Mouse (Mus musculus): ENCODE results near the gene Bhlha15. TPM values are rescaled to one million over a fixed set of nuclear protein-coding genes. Genes with fewer than 3 reads are reported as not detected.

Gene Bhlha15
- polyA plus RNA-seq, 1 experiment from 2014 or later, result 0.12 TPM

DNA sequence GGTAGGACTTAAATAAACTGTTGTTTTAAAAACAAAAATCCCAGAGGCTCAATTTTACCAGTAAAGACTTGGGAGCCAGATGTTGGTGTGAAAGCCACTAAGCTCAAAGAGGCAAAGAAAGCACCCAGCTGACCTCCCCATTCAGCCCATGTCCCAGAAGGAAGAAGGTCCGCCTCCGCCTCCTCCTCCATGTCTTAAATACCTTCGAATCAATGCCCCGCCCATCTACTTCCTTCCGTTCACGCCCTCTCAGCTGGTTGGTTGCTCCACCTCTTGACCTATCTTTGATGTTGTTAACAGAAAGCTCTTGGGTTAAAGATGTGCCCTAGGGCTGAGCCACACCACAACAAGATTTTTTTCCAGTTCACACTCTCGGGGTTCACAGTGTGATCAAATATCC, 40.1 kb downstream of the Bhlha15 start:
- ATAC-seq (replicated peaks; ENCODE audit: low FRiP score), result no peak
- no peak for DNase-seq (ENCODE audit: low spot score)
- H3K4me1 ChIP-seq (replicated peaks; ENCODE audit: control insufficient read depth, insufficient read depth, low read length), result no peaks in the 10 kb centered on the region
- no peaks in the 10 kb centered on the region for H3K36me3 ChIP-seq (ENCODE audit: control insufficient read depth, insufficient read depth, low read length)
- H3K4me3 ChIP-seq (ENCODE audit: low read depth, low read length), result no peak overlapping the region
- H3K27ac ChIP-seq (ENCODE audit: low read depth, low read length), result no peak overlapping the region
- 88% methylated on average over 7 of the region's 7 CpGs for WGBS
- H3K9me3 ChIP-seq (ENCODE audit: control insufficient read depth, low read length), result no peaks in the 10 kb centered on the region
- H3K4me2 ChIP-seq (ENCODE audit: low read depth, low read length, severe bottlenecking), result no peak overlapping the region
- no peak overlapping the region for H3K9ac ChIP-seq (ENCODE audit: low read length)
- H3K27me3 ChIP-seq (ENCODE audit: control insufficient read depth, insufficient read depth, low read length), result no peaks in the 10 kb centered on the region

DNA sequence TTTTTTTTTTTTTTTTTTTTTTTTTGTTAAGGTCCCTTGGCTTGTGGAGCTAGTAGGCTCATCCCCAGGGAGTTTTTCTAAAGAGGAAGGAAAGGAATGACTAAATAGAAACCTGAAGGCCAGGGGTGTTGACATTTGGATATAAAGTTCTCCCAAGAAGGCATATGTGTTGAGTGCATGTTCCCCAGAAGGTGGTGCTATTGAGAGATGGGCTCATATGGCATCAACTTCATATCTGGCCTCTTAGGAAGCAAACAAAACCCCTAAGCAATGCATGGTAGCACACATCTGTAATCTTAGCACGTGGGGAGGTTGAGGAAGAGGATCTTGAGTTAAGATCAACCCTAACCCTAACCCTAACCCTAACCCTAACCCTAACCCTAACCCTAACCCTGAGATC, 41.3 kb downstream of the Bhlha15 start:
- H3K27ac ChIP-seq (ENCODE audit: low read depth, low read length), result no peak overlapping the region
- H3K9ac ChIP-seq (ENCODE audit: low read length), result no peak overlapping the region

DNA sequence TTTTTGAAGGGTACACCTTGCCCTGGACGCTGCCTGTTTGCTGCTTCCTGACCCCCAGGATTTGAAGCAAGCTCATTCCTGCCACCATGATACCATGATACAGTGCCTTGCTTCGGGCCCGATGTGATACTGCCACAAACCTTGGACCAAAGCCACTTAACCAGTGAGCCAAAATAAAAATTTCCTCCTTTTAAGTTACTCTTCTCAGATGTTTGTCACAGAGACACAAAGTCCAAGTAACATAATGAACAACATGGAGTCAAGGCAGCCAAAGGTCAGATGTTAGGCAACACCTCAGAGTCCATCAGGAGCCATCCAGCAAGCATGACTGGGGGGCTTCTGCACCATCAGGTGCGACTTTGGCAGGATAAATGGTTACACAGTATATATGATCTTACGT, 42.4 kb downstream of the Bhlha15 start:
- Histone ChIP-seq H3K9me3 (ENCODE audit: control insufficient read depth, low read length) (no peaks in the 10 kb centered on the region), H3K36me3 (ENCODE audit: control insufficient read depth, insufficient read depth, low read length) (no peaks in the 10 kb centered on the region), H3K4me3 (ENCODE audit: low read depth, low read length) (no peak overlapping the region), H3K27me3 (ENCODE audit: control insufficient read depth, insufficient read depth, low read length) (no peaks in the 10 kb centered on the region), H3K4me1 (replicated peaks; ENCODE audit: control insufficient read depth, insufficient read depth, low read length) (no peaks in the 10 kb centered on the region), H3K9ac (ENCODE audit: low read length) (no peak overlapping the region), H3K4me2 (ENCODE audit: low read depth, low read length, severe bottlenecking) (no peak overlapping the region), H3K27ac (ENCODE audit: low read depth, low read length) (no peak overlapping the region)
- DNase-seq (ENCODE audit: low spot score) (no peak), ATAC-seq (replicated peaks; ENCODE audit: low FRiP score) (no peak)
- 88% methylated on average over 5 of the region's 5 CpGs for WGBS

More for the DNA sequence above, 41.3 kb downstream of the Bhlha15 start:
- H3K4me3 ChIP-seq (ENCODE audit: low read depth, low read length), result no peak overlapping the region
- WGBS, result 82% methylated on average over 1 of the region's 1 CpGs
- DNase-seq (ENCODE audit: low spot score) (no peak), ATAC-seq (replicated peaks; ENCODE audit: low FRiP score) (no peak)
- H3K36me3 ChIP-seq (ENCODE audit: control insufficient read depth, insufficient read depth, low read length), result no peaks in the 10 kb centered on the region
- H3K27me3 ChIP-seq (ENCODE audit: control insufficient read depth, insufficient read depth, low read length), result no peaks in the 10 kb centered on the region
- H3K4me1 ChIP-seq (replicated peaks; ENCODE audit: control insufficient read depth, insufficient read depth, low read length), result no peaks in the 10 kb centered on the region
- H3K9me3 ChIP-seq (ENCODE audit: control insufficient read depth, low read length), result no peaks in the 10 kb centered on the region
- no peak overlapping the region for H3K4me2 ChIP-seq (ENCODE audit: low read depth, low read length, severe bottlenecking)

DNA sequence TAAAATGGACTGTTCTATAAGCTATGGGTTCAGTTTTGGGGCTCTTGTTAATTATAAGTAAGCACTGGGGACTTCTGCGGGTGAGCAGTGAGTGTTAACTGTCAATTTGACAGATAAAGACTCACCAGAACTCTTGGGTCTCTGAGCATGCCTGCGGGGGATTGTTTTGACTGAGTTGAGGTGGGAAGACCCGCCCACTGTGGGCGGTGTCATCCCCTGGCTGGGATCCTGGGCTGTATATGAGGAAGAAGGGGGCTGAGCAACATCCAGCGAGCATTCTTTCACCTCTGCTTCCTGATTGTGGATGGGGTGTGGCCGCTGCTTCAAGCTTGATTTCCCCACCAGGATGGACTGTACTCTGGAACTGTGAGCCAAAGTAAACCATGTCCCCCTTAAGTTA, 44.1 kb downstream of the Bhlha15 start:
- 68% methylated on average over 6 of the region's 6 CpGs for WGBS

DNA sequence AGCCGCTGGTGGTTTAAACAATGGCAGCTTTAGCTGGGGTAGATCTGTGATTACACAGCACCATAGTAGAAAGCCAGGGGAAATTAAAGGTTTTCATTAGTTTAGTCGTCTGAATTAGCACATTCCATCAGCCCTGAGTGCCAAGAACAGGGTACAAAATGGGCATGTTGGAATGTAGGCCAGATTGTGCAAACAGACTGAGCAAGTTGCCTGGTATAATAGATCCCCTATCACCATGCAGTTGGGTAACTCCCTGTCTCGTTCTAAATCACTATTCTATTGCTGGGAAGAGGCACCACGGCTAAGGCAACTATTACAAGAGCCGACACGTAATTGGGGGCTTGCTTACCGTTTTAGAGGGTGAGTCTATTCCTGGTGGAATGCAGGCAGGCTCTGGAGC, 44.6 kb downstream of the Bhlha15 start:
- WGBS, result 87% methylated on average over 7 of the region's 7 CpGs
- Histone ChIP-seq H3K4me3 (ENCODE audit: low read depth, low read length) (no peak overlapping the region), H3K27me3 (ENCODE audit: control insufficient read depth, insufficient read depth, low read length) (no peaks in the 10 kb centered on the region), H3K36me3 (ENCODE audit: control insufficient read depth, insufficient read depth, low read length) (no peaks in the 10 kb centered on the region), H3K4me2 (ENCODE audit: low read depth, low read length, severe bottlenecking) (no peak overlapping the region), H3K9me3 (ENCODE audit: control insufficient read depth, low read length) (no peaks in the 10 kb centered on the region), H3K9ac (ENCODE audit: low read length) (no peak overlapping the region), H3K4me1 (replicated peaks; ENCODE audit: control insufficient read depth, insufficient read depth, low read length) (no peaks in the 10 kb centered on the region), H3K27ac (ENCODE audit: low read depth, low read length) (no peak overlapping the region)
- ATAC-seq (replicated peaks; ENCODE audit: low FRiP score) (no peak), DNase-seq (ENCODE audit: low spot score) (no peak)

More for the DNA sequence above, 44.1 kb downstream of the Bhlha15 start:
- Histone ChIP-seq H3K36me3 (ENCODE audit: control insufficient read depth, insufficient read depth, low read length) (no peaks in the 10 kb centered on the region), H3K9ac (ENCODE audit: low read length) (no peak overlapping the region), H3K4me2 (ENCODE audit: low read depth, low read length, severe bottlenecking) (no peak overlapping the region), H3K27me3 (ENCODE audit: control insufficient read depth, insufficient read depth, low read length) (no peaks in the 10 kb centered on the region), H3K4me3 (ENCODE audit: low read depth, low read length) (no peak overlapping the region), H3K9me3 (ENCODE audit: control insufficient read depth, low read length) (no peaks in the 10 kb centered on the region), H3K27ac (ENCODE audit: low read depth, low read length) (no peak overlapping the region), H3K4me1 (replicated peaks; ENCODE audit: control insufficient read depth, insufficient read depth, low read length) (no peaks in the 10 kb centered on the region)
- ATAC-seq (replicated peaks; ENCODE audit: low FRiP score), result no peak
- DNase-seq (ENCODE audit: low spot score), result no peak

DNA sequence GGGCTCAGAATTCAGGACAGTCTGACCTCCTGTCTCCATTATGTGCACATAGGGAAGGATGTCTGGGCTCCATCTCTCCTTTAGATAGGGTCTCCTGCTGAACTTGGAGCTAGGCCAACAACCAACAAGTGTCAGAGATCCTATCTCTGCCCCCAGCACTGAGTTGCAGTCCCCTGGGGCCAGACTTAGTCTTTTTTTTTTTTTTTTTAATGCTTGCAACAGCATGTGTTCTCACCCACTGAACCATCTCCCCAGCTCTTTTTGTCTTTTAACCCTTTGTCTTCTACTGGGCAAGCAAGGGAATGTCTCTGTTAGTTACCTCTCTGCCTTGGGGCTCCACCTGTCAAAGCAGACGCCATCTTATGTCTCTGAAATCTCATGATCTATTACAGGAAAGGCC, 48.9 kb downstream of the Bhlha15 start:
- no peaks in the 10 kb centered on the region for H3K9me3 ChIP-seq (ENCODE audit: control insufficient read depth, low read length)
- no peak overlapping the region for H3K4me2 ChIP-seq (ENCODE audit: low read depth, low read length, severe bottlenecking)
- no peak for ATAC-seq (replicated peaks; ENCODE audit: low FRiP score)
- H3K4me1 ChIP-seq (replicated peaks; ENCODE audit: control insufficient read depth, insufficient read depth, low read length), result no peaks in the 10 kb centered on the region
- H3K9ac ChIP-seq (ENCODE audit: low read length), result no peak overlapping the region
- 71% methylated on average over 1 of the region's 1 CpGs for WGBS
- H3K36me3 ChIP-seq (ENCODE audit: control insufficient read depth, insufficient read depth, low read length), result no peaks in the 10 kb centered on the region
- H3K4me3 ChIP-seq (ENCODE audit: low read depth, low read length), result no peak overlapping the region
- H3K27ac ChIP-seq (ENCODE audit: low read depth, low read length), result no peak overlapping the region
- no peaks in the 10 kb centered on the region for H3K27me3 ChIP-seq (ENCODE audit: control insufficient read depth, insufficient read depth, low read length)
- no peak for DNase-seq (ENCODE audit: low spot score)

Other genes with a start within 250 kb of the Bhlha15 start
- gene Ccz1, start 175.4 kb upstream of the Bhlha15 start, polyA plus RNA-seq (2014; fragmentation: Nextera tagmentation; extraction: Ambion mirVana), result 115 and 117 TPM in 2 replicates
- not detected in 2 replicates for gene Ocm, start 163.6 kb upstream of the Bhlha15 start, polyA plus RNA-seq (2014; fragmentation: Nextera tagmentation; extraction: Ambion mirVana)
- 7.8 and 8.3 TPM in 2 replicates for gene Lmtk2, start 89.8 kb upstream of the Bhlha15 start, polyA plus RNA-seq (2014; fragmentation: Nextera tagmentation; extraction: Ambion mirVana)
- 17.5 and 20.1 TPM in 2 replicates for gene Tecpr1, start 33.3 kb downstream of the Bhlha15 start, polyA plus RNA-seq (2014; fragmentation: Nextera tagmentation; extraction: Ambion mirVana)
- 128 and 136 TPM in 2 replicates for gene Bri3, start 54.2 kb downstream of the Bhlha15 start, polyA plus RNA-seq (2014; fragmentation: Nextera tagmentation; extraction: Ambion mirVana)
- gene Baiap2l1, start 167.8 kb downstream of the Bhlha15 start, polyA plus RNA-seq (2014; fragmentation: Nextera tagmentation; extraction: Ambion mirVana), result 4.1 and 4.2 TPM in 2 replicates

Measured in forebrain, embryonic 11.5 days (tissue).